Mouse (Mus musculus): ENCODE results near the gene Adamts9. TPM values are rescaled to one million over a fixed set of nuclear protein-coding genes. Genes with fewer than 3 reads are reported as not detected.

Adamts9 gene
- total and polyA plus RNA-seq, 2 experiments from 2014 or later, result 2.0 to 9.4 TPM

- H3K27me3 ChIP-seq (ENCODE audit: insufficient read depth, low read length), result no peaks in the 10 kb centered on the region
- H3K4me2 ChIP-seq (ENCODE audit: low read depth, low read length, poor library complexity, severe bottlenecking), result no peak overlapping the region
- H3K4me3 ChIP-seq (ENCODE audit: low read depth, low read length), result no peak overlapping the region
- no peak for TF ChIP-seq CTCF (IDR thresholded peaks at IDR 0.05)
- H3K27ac ChIP-seq (ENCODE audit: low read depth, low read length), result no peak overlapping the region
- DNase-seq (ENCODE audit: low spot score), result no peak
- no peak overlapping the region for H3K9ac ChIP-seq (replicated peaks; ENCODE audit: low read length, poor library complexity, severe bottlenecking)
- no peaks in the 10 kb centered on the region for H3K36me3 ChIP-seq (ENCODE audit: insufficient read depth, low read length)
- H3K9me3 ChIP-seq (ENCODE audit: low read length), result no peaks in the 10 kb centered on the region
- ATAC-seq (ENCODE audit: low FRiP score), result no peak
- WGBS, result 90% methylated on average over 7 of the region's 7 CpGs
- no peaks in the 10 kb centered on the region for H3K4me1 ChIP-seq (ENCODE audit: insufficient read depth, low read length)
Measured at GRCm38 (mm10) chr6:92981451-92982186, 38.3 kb upstream of the Adamts9 start.

GRCm38 (mm10) chr6:92973340-92973739 lies 30.0 kb upstream of the Adamts9 start:
- H3K9ac ChIP-seq (replicated peaks; ENCODE audit: low read length, poor library complexity, severe bottlenecking), result no peak overlapping the region
- TF ChIP-seq CTCF (IDR thresholded peaks at IDR 0.05), result no peak
- no peaks in the 10 kb centered on the region for H3K36me3 ChIP-seq (ENCODE audit: insufficient read depth, low read length)
- no peak for DNase-seq (ENCODE audit: low spot score)
- no peaks in the 10 kb centered on the region for H3K27me3 ChIP-seq (ENCODE audit: insufficient read depth, low read length)
- H3K4me1 ChIP-seq (ENCODE audit: insufficient read depth, low read length), result no peaks in the 10 kb centered on the region
- H3K4me3 ChIP-seq (ENCODE audit: low read depth, low read length), result no peak overlapping the region
- H3K4me2 ChIP-seq (ENCODE audit: low read depth, low read length, poor library complexity, severe bottlenecking), result no peak overlapping the region
- H3K27ac ChIP-seq (ENCODE audit: low read depth, low read length), result no peak overlapping the region
- H3K9me3 ChIP-seq (ENCODE audit: low read length), result no peaks in the 10 kb centered on the region
- 86% methylated on average over 3 of the region's 3 CpGs for whole genome bisulfite sequencing
- no peak for ATAC-seq (ENCODE audit: low FRiP score)

- 73% methylated on average over 3 of the region's 3 CpGs for WGBS
- ATAC-seq (ENCODE audit: low FRiP score), result no peak
- peak; percentile 24 for DNase-seq (ENCODE audit: low spot score)
- H3K27me3 ChIP-seq (ENCODE audit: insufficient read depth, low read length), result no peaks in the 10 kb centered on the region
- no peak overlapping the region for H3K9ac ChIP-seq (replicated peaks; ENCODE audit: low read length, poor library complexity, severe bottlenecking)
- no peak overlapping the region for H3K4me3 ChIP-seq (ENCODE audit: low read depth, low read length)
- no peaks in the 10 kb centered on the region for H3K4me1 ChIP-seq (ENCODE audit: insufficient read depth, low read length)
- H3K36me3 ChIP-seq (ENCODE audit: insufficient read depth, low read length), result no peaks in the 10 kb centered on the region
- H3K27ac ChIP-seq (ENCODE audit: low read depth, low read length), result no peak overlapping the region
- TF ChIP-seq CTCF (IDR thresholded peaks at IDR 0.05), result no peak
- no peak overlapping the region for H3K4me2 ChIP-seq (ENCODE audit: low read depth, low read length, poor library complexity, severe bottlenecking)
- no peaks in the 10 kb centered on the region for H3K9me3 ChIP-seq (ENCODE audit: low read length)
Measured at GRCm38 (mm10) chr6:92968718-92969117, 25.4 kb upstream of the Adamts9 start.

GRCm38 (mm10) chr6:92968216-92968615 lies 24.9 kb upstream of the Adamts9 start:
- no peaks in the 10 kb centered on the region for H3K27me3 ChIP-seq (ENCODE audit: insufficient read depth, low read length)

GRCm38 (mm10) chr6:92962966-92963365 lies 19.7 kb upstream of the Adamts9 start:
- no peaks in the 10 kb centered on the region for H3K36me3 ChIP-seq (ENCODE audit: insufficient read depth, low read length)
- H3K27ac ChIP-seq (ENCODE audit: low read depth, low read length), result no peak overlapping the region
- ATAC-seq (ENCODE audit: low FRiP score), result no peak
- DNase-seq (ENCODE audit: low spot score), result no peak
- no peak for TF ChIP-seq CTCF (IDR thresholded peaks at IDR 0.05)
- H3K9me3 ChIP-seq (ENCODE audit: low read length), result no peaks in the 10 kb centered on the region
- H3K27me3 ChIP-seq (ENCODE audit: insufficient read depth, low read length), result no peaks in the 10 kb centered on the region
- H3K9ac ChIP-seq (replicated peaks; ENCODE audit: low read length, poor library complexity, severe bottlenecking), result no peak overlapping the region
- H3K4me2 ChIP-seq (ENCODE audit: low read depth, low read length, poor library complexity, severe bottlenecking), result no peak overlapping the region
- no peaks in the 10 kb centered on the region for H3K4me1 ChIP-seq (ENCODE audit: insufficient read depth, low read length)
- H3K4me3 ChIP-seq (ENCODE audit: low read depth, low read length), result no peak overlapping the region
- 76% methylated on average over 3 of the region's 3 CpGs for WGBS

More at GRCm38 (mm10) chr6:92968216-92968615, 24.9 kb upstream of the Adamts9 start:
- DNase-seq (ENCODE audit: low spot score), result no peak
- no peak for TF ChIP-seq CTCF (IDR thresholded peaks at IDR 0.05)
- Histone ChIP-seq H3K9ac (replicated peaks; ENCODE audit: low read length, poor library complexity, severe bottlenecking) (no peak overlapping the region), H3K4me2 (ENCODE audit: low read depth, low read length, poor library complexity, severe bottlenecking) (no peak overlapping the region), H3K4me1 (ENCODE audit: insufficient read depth, low read length) (no peaks in the 10 kb centered on the region), H3K27ac (ENCODE audit: low read depth, low read length) (no peak overlapping the region), H3K9me3 (ENCODE audit: low read length) (no peaks in the 10 kb centered on the region), H3K4me3 (ENCODE audit: low read depth, low read length) (no peak overlapping the region), H3K36me3 (ENCODE audit: insufficient read depth, low read length) (no peaks in the 10 kb centered on the region)
- 81% methylated on average over 3 of the region's 3 CpGs for WGBS
- no peak for ATAC-seq (ENCODE audit: low FRiP score)

- Histone ChIP-seq H3K9ac (replicated peaks; ENCODE audit: low read length, poor library complexity, severe bottlenecking) (no peak overlapping the region), H3K4me3 (ENCODE audit: low read depth, low read length) (no peak overlapping the region), H3K27ac (ENCODE audit: low read depth, low read length) (no peak overlapping the region), H3K27me3 (ENCODE audit: insufficient read depth, low read length) (no peaks in the 10 kb centered on the region), H3K4me1 (ENCODE audit: insufficient read depth, low read length) (no peaks in the 10 kb centered on the region), H3K4me2 (ENCODE audit: low read depth, low read length, poor library complexity, severe bottlenecking) (no peak overlapping the region), H3K36me3 (ENCODE audit: insufficient read depth, low read length) (no peaks in the 10 kb centered on the region), H3K9me3 (ENCODE audit: low read length) (no peaks in the 10 kb centered on the region)
- ATAC-seq (ENCODE audit: low FRiP score) (no peak), DNase-seq (ENCODE audit: low spot score) (no peak)
- WGBS, result 94% methylated on average over 6 of the region's 6 CpGs
- no peak for TF ChIP-seq CTCF (IDR thresholded peaks at IDR 0.05)
Measured at GRCm38 (mm10) chr6:92960997-92961396, 17.7 kb upstream of the Adamts9 start.
